Mouse (Mus musculus): ENCODE data around the gene Rnf212b. TPM values are rescaled to one million over a fixed set of nuclear protein-coding genes. Genes with fewer than 3 reads are reported as not detected.

The Rnf212b gene
- polyA plus RNA-seq, 1 experiment from 2014 or later, result 0.16 TPM

- H3K27ac ChIP-seq (ENCODE audit: low read length), result peak overlapping the region; percentile 44; the same call in 1 of the 2 replicates
Observed at GRCm38 (mm10) chr14:54780836-54781609, 32.9 kb upstream of the Rnf212b start.

GRCm38 (mm10) chr14:54781610-54782365, 32.2 kb upstream of the Rnf212b start, which contains the start of gene Slc7a8:
TSS of gene Slc7a8 (minus strand) at chr14:54781946.
- H3K4me2 ChIP-seq (replicated peaks; ENCODE audit: low read depth, low read length), result peak within 1 kb of the TSS; percentile 96
- no peaks in the 10 kb centered on the region for H3K36me3 ChIP-seq (ENCODE audit: insufficient read depth, low read length)
- 1% methylated on average over 37 of the region's 37 CpGs for WGBS
- peak within 1 kb of the TSS; percentile 44; the same call in 1 of the 2 replicates for H3K27ac ChIP-seq (ENCODE audit: low read length)
- peak within 1 kb of the TSS; percentile 67 for H3K9ac ChIP-seq (replicated peaks; ENCODE audit: low read length)
- H3K27me3 ChIP-seq (ENCODE audit: insufficient read depth, low read length), result peaks cover 14% of the 10 kb centered on the region
- peaks cover 9% of the 10 kb centered on the region; the same call in 1 of the 2 replicates for H3K4me1 ChIP-seq (ENCODE audit: insufficient read depth, low read length)
- peak within 1 kb of the TSS; percentile 67 for H3K4me3 ChIP-seq (ENCODE audit: low read length)
- peak; percentile 91 for ATAC-seq (ENCODE audit: low FRiP score, low TSS enrichment)
- peaks cover 3% of the 10 kb centered on the region; the same call in 1 of the 2 replicates for H3K9me3 ChIP-seq (ENCODE audit: low read length)

More at GRCm38 (mm10) chr14:54780836-54781609, 32.9 kb upstream of the Rnf212b start:
- ATAC-seq (ENCODE audit: low FRiP score, low TSS enrichment), result peak; percentile 78; the same call in 1 of the 2 replicates
- peaks cover 3% of the 10 kb centered on the region; the same call in 1 of the 2 replicates for H3K9me3 ChIP-seq (ENCODE audit: low read length)
- H3K4me1 ChIP-seq (ENCODE audit: insufficient read depth, low read length), result peaks cover 3% of the 10 kb centered on the region; the same call in 1 of the 2 replicates
- H3K27me3 ChIP-seq (ENCODE audit: insufficient read depth, low read length), result peaks cover 14% of the 10 kb centered on the region
- 3% methylated on average over 35 of the region's 35 CpGs for WGBS
- H3K4me3 ChIP-seq (ENCODE audit: low read length), result peak overlapping the region; percentile 67
- no peaks in the 10 kb centered on the region for H3K36me3 ChIP-seq (ENCODE audit: insufficient read depth, low read length)
- H3K9ac ChIP-seq (replicated peaks; ENCODE audit: low read length), result peak overlapping the region; percentile 67
- peak overlapping the region; percentile 96 for H3K4me2 ChIP-seq (replicated peaks; ENCODE audit: low read depth, low read length)

DNA sequence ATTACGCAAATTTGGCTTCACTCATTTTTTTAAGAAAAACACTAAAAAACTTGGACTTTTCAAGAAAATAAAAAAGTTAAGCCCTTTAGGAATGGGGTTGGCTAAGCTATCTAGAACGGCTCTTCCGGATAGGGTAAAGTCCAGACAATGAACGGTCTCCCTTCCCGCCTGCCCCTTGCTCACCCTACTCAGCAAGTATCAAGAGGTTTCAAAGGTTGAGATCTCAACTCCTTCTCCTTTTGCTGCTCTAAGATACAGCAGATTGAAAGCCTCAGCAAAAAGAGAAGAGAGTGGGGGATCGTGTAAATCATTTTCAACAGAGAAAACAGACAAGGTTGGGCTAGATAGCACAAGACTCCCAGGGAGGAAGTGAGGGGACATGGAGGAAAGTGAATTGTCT, 31.0 kb upstream of the Rnf212b start:
- Histone ChIP-seq H3K9ac (replicated peaks; ENCODE audit: low read length) (no peak overlapping the region), H3K4me2 (replicated peaks; ENCODE audit: low read depth, low read length) (no peak overlapping the region), H3K4me3 (ENCODE audit: low read length) (no peak overlapping the region), H3K36me3 (ENCODE audit: insufficient read depth, low read length) (no peaks in the 10 kb centered on the region), H3K27me3 (ENCODE audit: insufficient read depth, low read length) (peaks cover 14% of the 10 kb centered on the region), H3K4me1 (ENCODE audit: insufficient read depth, low read length) (peaks cover 9% of the 10 kb centered on the region; the same call in 1 of the 2 replicates), H3K27ac (ENCODE audit: low read length) (no peak overlapping the region), H3K9me3 (ENCODE audit: low read length) (peaks cover 3% of the 10 kb centered on the region; the same call in 1 of the 2 replicates)
- no peak for ATAC-seq (ENCODE audit: low FRiP score, low TSS enrichment)
- 83% methylated on average over 6 of the region's 6 CpGs for WGBS

DNA sequence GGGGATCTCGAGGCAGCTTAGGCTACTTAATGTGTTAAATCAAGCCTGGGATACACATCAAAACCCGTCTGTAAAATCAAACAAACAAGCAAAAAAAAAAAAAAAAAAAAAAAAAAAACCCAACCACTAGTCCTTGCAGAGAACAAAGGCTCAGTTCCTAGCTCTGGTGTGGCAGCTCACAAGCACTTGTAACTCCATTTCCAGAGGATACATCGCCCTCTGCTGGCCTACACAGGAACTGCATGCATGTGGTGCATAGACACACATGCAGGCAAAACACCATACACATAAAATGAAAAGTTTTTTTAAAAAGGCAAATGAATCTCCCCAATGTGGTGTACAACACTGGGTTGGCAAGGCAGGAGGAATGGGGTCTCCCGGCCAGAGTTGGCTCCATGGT, 28.0 kb upstream of the Rnf212b start:
- WGBS, result 65% methylated on average over 4 of the region's 4 CpGs
- no peak for ATAC-seq (ENCODE audit: low FRiP score, low TSS enrichment)
- no peaks in the 10 kb centered on the region for H3K36me3 ChIP-seq (ENCODE audit: insufficient read depth, low read length)
- peaks cover 8% of the 10 kb centered on the region; the same call in 1 of the 2 replicates for H3K27me3 ChIP-seq (ENCODE audit: insufficient read depth, low read length)
- peaks cover 9% of the 10 kb centered on the region; the same call in 1 of the 2 replicates for H3K4me1 ChIP-seq (ENCODE audit: insufficient read depth, low read length)
- H3K9ac ChIP-seq (replicated peaks; ENCODE audit: low read length), result no peak overlapping the region
- no peak overlapping the region for H3K27ac ChIP-seq (ENCODE audit: low read length)
- H3K9me3 ChIP-seq (ENCODE audit: low read length), result peaks cover 3% of the 10 kb centered on the region; the same call in 1 of the 2 replicates
- no peak overlapping the region for H3K4me2 ChIP-seq (replicated peaks; ENCODE audit: low read depth, low read length)
- H3K4me3 ChIP-seq (ENCODE audit: low read length), result no peak overlapping the region

- WGBS, result 48% methylated on average over 10 of the region's 10 CpGs
- no peak overlapping the region for H3K9ac ChIP-seq (replicated peaks; ENCODE audit: low read length)
- no peak overlapping the region for H3K4me2 ChIP-seq (replicated peaks; ENCODE audit: low read depth, low read length)
- H3K27me3 ChIP-seq (ENCODE audit: insufficient read depth, low read length), result peaks cover 8% of the 10 kb centered on the region; the same call in 1 of the 2 replicates
- peaks cover 3% of the 10 kb centered on the region; the same call in 1 of the 2 replicates for H3K9me3 ChIP-seq (ENCODE audit: low read length)
- no peak overlapping the region for H3K4me3 ChIP-seq (ENCODE audit: low read length)
- peaks cover 9% of the 10 kb centered on the region; the same call in 1 of the 2 replicates for H3K4me1 ChIP-seq (ENCODE audit: insufficient read depth, low read length)
- H3K27ac ChIP-seq (ENCODE audit: low read length), result no peak overlapping the region; the same call in 1 of the 2 replicates
- no peaks in the 10 kb centered on the region for H3K36me3 ChIP-seq (ENCODE audit: insufficient read depth, low read length)
- no peak for ATAC-seq (ENCODE audit: low FRiP score, low TSS enrichment)
Observed at GRCm38 (mm10) chr14:54786489-54786888, 27.5 kb upstream of the Rnf212b start.

DNA sequence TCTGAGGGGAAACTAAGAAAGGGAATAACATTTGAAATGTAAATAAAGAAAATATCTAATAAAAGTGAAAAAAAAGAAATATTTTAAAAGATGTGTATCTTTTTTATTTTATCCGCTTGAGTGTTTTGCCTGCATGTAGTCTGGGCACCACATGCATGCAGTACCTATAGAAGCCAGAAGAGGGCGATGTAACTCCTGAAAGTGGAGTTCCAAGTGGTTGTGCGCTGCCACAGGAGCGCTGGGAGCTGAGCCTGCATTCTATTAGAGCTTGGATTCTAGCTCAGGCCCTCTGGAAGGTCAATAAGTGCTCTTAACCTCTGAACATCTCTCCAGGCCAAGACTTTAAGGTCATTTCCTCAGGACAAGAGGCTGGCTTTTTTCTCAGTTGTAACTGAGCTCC, 26.7 kb upstream of the Rnf212b start:
- H3K27ac ChIP-seq (ENCODE audit: low read length), result no peak overlapping the region
- H3K9me3 ChIP-seq (ENCODE audit: low read length), result peaks cover 3% of the 10 kb centered on the region; the same call in 1 of the 2 replicates
- no peaks in the 10 kb centered on the region for H3K36me3 ChIP-seq (ENCODE audit: insufficient read depth, low read length)
- H3K9ac ChIP-seq (replicated peaks; ENCODE audit: low read length), result no peak overlapping the region
- ATAC-seq (ENCODE audit: low FRiP score, low TSS enrichment), result no peak
- WGBS, result 56% methylated on average over 4 of the region's 4 CpGs
- no peak overlapping the region for H3K4me3 ChIP-seq (ENCODE audit: low read length)
- H3K4me1 ChIP-seq (ENCODE audit: insufficient read depth, low read length), result peaks cover 7% of the 10 kb centered on the region; the same call in 1 of the 2 replicates
- H3K27me3 ChIP-seq (ENCODE audit: insufficient read depth, low read length), result peaks cover 2% of the 10 kb centered on the region; the same call in 1 of the 2 replicates
- H3K4me2 ChIP-seq (replicated peaks; ENCODE audit: low read depth, low read length), result no peak overlapping the region

- Histone ChIP-seq H3K36me3 (ENCODE audit: insufficient read depth, low read length) (no peaks in the 10 kb centered on the region), H3K9ac (replicated peaks; ENCODE audit: low read length) (no peak overlapping the region), H3K4me1 (ENCODE audit: insufficient read depth, low read length) (peaks cover 7% of the 10 kb centered on the region; the same call in 1 of the 2 replicates), H3K27ac (ENCODE audit: low read length) (no peak overlapping the region), H3K9me3 (ENCODE audit: low read length) (peaks cover 3% of the 10 kb centered on the region; the same call in 1 of the 2 replicates), H3K27me3 (ENCODE audit: insufficient read depth, low read length) (no peaks in the 10 kb centered on the region), H3K4me3 (ENCODE audit: low read length) (no peak overlapping the region), H3K4me2 (replicated peaks; ENCODE audit: low read depth, low read length) (no peak overlapping the region)
- ATAC-seq (ENCODE audit: low FRiP score, low TSS enrichment), result no peak
- WGBS, result 86% methylated on average over 5 of the region's 5 CpGs
Observed at GRCm38 (mm10) chr14:54788231-54788630, 25.7 kb upstream of the Rnf212b start.

DNA sequence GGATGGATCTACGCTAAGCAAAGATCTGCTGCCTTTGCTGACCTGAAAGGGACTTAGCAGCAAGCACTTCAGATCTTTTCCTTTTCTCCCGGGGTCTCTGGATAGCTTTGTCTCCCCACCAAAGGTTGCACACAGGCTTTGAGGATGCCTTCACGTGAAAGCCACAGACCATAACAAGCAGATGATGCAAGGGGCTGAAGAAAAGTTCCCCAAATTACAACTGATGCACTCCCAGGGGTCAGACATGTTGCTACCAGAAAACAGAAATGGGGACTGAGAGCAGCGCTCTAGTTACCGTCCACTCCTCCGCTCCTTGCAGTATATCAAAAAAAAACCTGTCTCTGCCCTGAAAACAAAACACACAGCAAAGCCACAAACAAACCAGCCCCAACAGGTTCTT, 21.8 kb upstream of the Rnf212b start:
- Histone ChIP-seq H3K4me3 (ENCODE audit: low read length) (no peak overlapping the region), H3K9me3 (ENCODE audit: low read length) (no peaks in the 10 kb centered on the region), H3K27ac (ENCODE audit: low read length) (no peak overlapping the region), H3K9ac (replicated peaks; ENCODE audit: low read length) (no peak overlapping the region), H3K4me1 (ENCODE audit: insufficient read depth, low read length) (no peaks in the 10 kb centered on the region), H3K4me2 (replicated peaks; ENCODE audit: low read depth, low read length) (no peak overlapping the region), H3K36me3 (ENCODE audit: insufficient read depth, low read length) (no peaks in the 10 kb centered on the region), H3K27me3 (ENCODE audit: insufficient read depth, low read length) (no peaks in the 10 kb centered on the region)
- WGBS, result 63% methylated on average over 6 of the region's 6 CpGs
- ATAC-seq (ENCODE audit: low FRiP score, low TSS enrichment), result no peak

GRCm38 (mm10) chr14:54793351-54793750, 20.6 kb upstream of the Rnf212b start:
- H3K4me1 ChIP-seq (ENCODE audit: insufficient read depth, low read length), result no peaks in the 10 kb centered on the region
- H3K4me2 ChIP-seq (replicated peaks; ENCODE audit: low read depth, low read length), result no peak overlapping the region
- H3K9me3 ChIP-seq (ENCODE audit: low read length), result no peaks in the 10 kb centered on the region
- no peak overlapping the region for H3K9ac ChIP-seq (replicated peaks; ENCODE audit: low read length)
- no peak overlapping the region for H3K4me3 ChIP-seq (ENCODE audit: low read length)
- whole genome bisulfite sequencing, result 73% methylated on average over 1 of the region's 1 CpGs
- H3K36me3 ChIP-seq (ENCODE audit: insufficient read depth, low read length), result no peaks in the 10 kb centered on the region
- no peaks in the 10 kb centered on the region for H3K27me3 ChIP-seq (ENCODE audit: insufficient read depth, low read length)
- no peak overlapping the region for H3K27ac ChIP-seq (ENCODE audit: low read length)
- no peak for ATAC-seq (ENCODE audit: low FRiP score, low TSS enrichment)

Data from kidney, embryonic 16.5 days (tissue).